23 mouse cellular contexts compared by ENCODE assay signal in genomic region chr4:117878301-117878700, GRCm38 (mm10). TPM values are rescaled to one million over a fixed set of nuclear protein-coding genes. Genes with fewer than 3 reads are reported as not detected.
DNase-seq lines count a peak whose midpoint lies in the region; ATAC-seq and TF ChIP-seq lines count a peak whose summit lies in the region.
"Had no signal": no experiment of that assay in that cellular context is flagged by ENCODE, and none has a peak within 500 bp of the region (broad histone marks: within the 10 kb centered on the region; RNA-seq: fewer than 3 reads in every experiment).

No protein-coding gene starts in this region.

- H3K4me2 ChIP-seq in hindbrain, embryonic 16.5 days (ENCODE audit: low read length) = no peak overlapping the region
- no peak overlapping the region for H3K4me2 ChIP-seq in hindbrain, embryonic 12.5 days (replicated peaks)
- no peak overlapping the region for H3K4me2 ChIP-seq in liver, postnatal 0 days (ENCODE audit: low read depth, low read length)
- H3K4me2 ChIP-seq: limb, embryonic 13.5 days; liver, embryonic 11.5 days; midbrain, embryonic 12.5 days had no signal

- peak overlapping the region; percentile 8; the same call in 1 of the 2 replicates for H3K9ac ChIP-seq in hindbrain, embryonic 16.5 days (ENCODE audit: low read depth, low read length)
- H3K9ac ChIP-seq in hindbrain, embryonic 12.5 days = no peak overlapping the region
- H3K9ac ChIP-seq in liver, postnatal 0 days (replicated peaks) = no peak overlapping the region
- H3K9ac ChIP-seq: forebrain, postnatal 0 days; limb, embryonic 13.5 days; midbrain, embryonic 12.5 days had no signal

- no peak for TF ChIP-seq EP300 in liver, postnatal 0 days (IDR thresholded peaks at IDR 0.05; ENCODE audit: low read depth)

- H3K9me3 ChIP-seq in hindbrain, embryonic 16.5 days (ENCODE audit: control insufficient read depth, low read length) = no peaks in the 10 kb centered on the region
- H3K9me3 ChIP-seq in hindbrain, embryonic 12.5 days (replicated peaks) = no peaks in the 10 kb centered on the region
- H3K9me3 ChIP-seq in liver, postnatal 0 days (ENCODE audit: low read length) = no peaks in the 10 kb centered on the region
- H3K9me3 ChIP-seq: G1E; limb, embryonic 13.5 days; midbrain, embryonic 12.5 days had no signal

- WGBS in hindbrain, embryonic 16.5 days = 67% methylated on average over 10 of the region's 10 CpGs
- 68% methylated on average over 10 of the region's 10 CpGs for WGBS in hindbrain, embryonic 12.5 days
- 82% methylated on average over 10 of the region's 10 CpGs for WGBS in thymus, adult 2 months
- 72% methylated on average over 10 of the region's 10 CpGs for WGBS in liver, postnatal 0 days (ENCODE audit: insufficient replicate concordance)

- no peak for TF ChIP-seq POLR2A in thymus, adult 2 months (IDR thresholded peaks at IDR 0.05; ENCODE audit: control insufficient read depth, extremely low read depth, insufficient read depth, low read length, poor library complexity)

- ATAC-seq in hindbrain, embryonic 16.5 days = no peak
- ATAC-seq in hindbrain, embryonic 12.5 days (ENCODE audit: low FRiP score) = no peak
- ATAC-seq in liver, postnatal 0 days = no peak
- ATAC-seq: forebrain, postnatal 0 days; intestine, embryonic 16.5 days had no signal

- no peak for TF ChIP-seq CTCF in thymus, adult 2 months (IDR thresholded peaks at IDR 0.05; ENCODE audit: borderline replicate concordance, control insufficient read depth, extremely low read depth, insufficient read depth, low read length, poor library complexity)
- TF ChIP-seq CTCF in liver, postnatal 0 days (IDR thresholded peaks at IDR 0.05; ENCODE audit: low read depth) = no peak

- peak; percentile 32 to 41 for DNase-seq in spleen, postnatal 36 days (ENCODE audit: low spot score in 2 of 2)
- no peak for DNase-seq in spleen, adult 18-20 months
- DNase-seq in thymus, adult 2 months = peak; percentile 65
- DNase-seq in thymus, postnatal 36 days = peak; percentile 71 to 75
- DNase-seq in liver, postnatal 0 days = no peak
- DNase-seq in layer of hippocampus, adult 11-12 months (ENCODE audit: low spot score) = no peak
- DNase-seq: adrenal gland, postnatal 14 days; cerebellum, adult 11 months; cerebellum, adult 9-11 months; forebrain, postnatal 0 days; heart, adult 2 months; heart, postnatal 14 days; kidney, adult 8-10 months; kidney, postnatal 10 days; lung, postnatal 36 days had no signal

- peaks cover 29% of the 10 kb centered on the region for H3K36me3 ChIP-seq in hindbrain, embryonic 16.5 days (ENCODE audit: control insufficient read depth, insufficient read depth, low read length)
- peaks cover 65% of the 10 kb centered on the region for H3K36me3 ChIP-seq in hindbrain, embryonic 12.5 days
- no peaks in the 10 kb centered on the region for H3K36me3 ChIP-seq in thymus, adult 2 months (ENCODE audit: control insufficient read depth, insufficient read depth, low read length)
- H3K36me3 ChIP-seq in liver, postnatal 0 days (replicated peaks; ENCODE audit: insufficient read depth, low read length) = no peaks in the 10 kb centered on the region
- H3K36me3 ChIP-seq: G1E had no signal

- no peak overlapping the region for H3K27ac ChIP-seq in hindbrain, embryonic 16.5 days (ENCODE audit: low read depth, low read length)
- no peak overlapping the region for H3K27ac ChIP-seq in hindbrain, embryonic 12.5 days
- H3K27ac ChIP-seq in thymus, adult 2 months (ENCODE audit: control insufficient read depth, insufficient read depth, low read length) = no peak overlapping the region
- H3K27ac ChIP-seq in liver, postnatal 0 days (ENCODE audit: low read depth) = no peak overlapping the region
- H3K27ac ChIP-seq: heart, adult 2 months; limb, embryonic 13.5 days; midbrain, embryonic 12.5 days had no signal

- H3K4me1 ChIP-seq in hindbrain, embryonic 16.5 days (ENCODE audit: control insufficient read depth, insufficient read depth, low read depth, low read length) = peaks cover 15% of the 10 kb centered on the region
- peaks cover 38% of the 10 kb centered on the region for H3K4me1 ChIP-seq in hindbrain, embryonic 12.5 days
- no peaks in the 10 kb centered on the region; the same call in 1 of the 2 replicates for H3K4me1 ChIP-seq in thymus, adult 2 months (replicated peaks; ENCODE audit: control insufficient read depth, insufficient read depth, low read length)
- H3K4me1 ChIP-seq in liver, postnatal 0 days (ENCODE audit: insufficient read depth) = peaks cover under 1% of the 10 kb centered on the region; the same call in 1 of the 2 replicates

- H3K4me3 ChIP-seq in hindbrain, embryonic 16.5 days (ENCODE audit: low read length) = no peak overlapping the region
- H3K4me3 ChIP-seq in hindbrain, embryonic 12.5 days = no peak overlapping the region
- no peak overlapping the region for H3K4me3 ChIP-seq in thymus, adult 2 months (ENCODE audit: control insufficient read depth, insufficient read depth, low read length)
- H3K4me3 ChIP-seq in liver, postnatal 0 days (ENCODE audit: low read depth, low read length) = no peak overlapping the region
- H3K4me3 ChIP-seq: erythroblast, embryonic 14.5 days; heart, adult 2 months; limb, embryonic 13.5 days; midbrain, embryonic 12.5 days had no signal

- no peaks in the 10 kb centered on the region for H3K27me3 ChIP-seq in hindbrain, embryonic 16.5 days (replicated peaks; ENCODE audit: control insufficient read depth, insufficient read depth, low read length)
- no peaks in the 10 kb centered on the region for H3K27me3 ChIP-seq in hindbrain, embryonic 12.5 days
- no peaks in the 10 kb centered on the region; the same call in 1 of the 2 replicates for H3K27me3 ChIP-seq in thymus, adult 2 months (ENCODE audit: control insufficient read depth, insufficient read depth, low read length)
- H3K27me3 ChIP-seq in liver, postnatal 0 days (ENCODE audit: insufficient read depth, low read length) = peaks cover 17% of the 10 kb centered on the region
- H3K27me3 ChIP-seq: limb, embryonic 13.5 days; midbrain, embryonic 12.5 days had no signal

RNA-seq across cellular contexts. Expression of gene B4galt2, which starts 5.0 kb away (rescaled TPM):
- polyA plus RNA-seq in hindbrain, embryonic 16.5 days (2015; fragmentation: Nextera tagmentation; extraction: Ambion mirVana) = 64.4 and 65.6 TPM in 2 replicates
- polyA plus RNA-seq in hindbrain, embryonic 12.5 days (2016; fragmentation: Nextera tagmentation; extraction: Ambion mirVana) = 43.9 and 44.3 TPM in 2 replicates
- polyA plus RNA-seq in thymus, adult 2 months (2012; rRNA removed) = 3.7 and 4.4 TPM in 2 replicates
- 0.63 and 0.67 TPM in 2 replicates for polyA plus RNA-seq in liver, postnatal 0 days (2015; fragmentation: Nextera tagmentation; extraction: Ambion mirVana)

RNA-seq across cellular contexts. Expression of gene Ccdc24, which starts 5.9 kb away (rescaled TPM):
- polyA plus RNA-seq in hindbrain, embryonic 16.5 days (2015; fragmentation: Nextera tagmentation; extraction: Ambion mirVana) = 2.1 and 2.2 TPM in 2 replicates
- 2.9 TPM in 2 replicates for polyA plus RNA-seq in hindbrain, embryonic 12.5 days (2016; fragmentation: Nextera tagmentation; extraction: Ambion mirVana)
- polyA plus RNA-seq in thymus, adult 2 months (2012; rRNA removed) = 0.51 and 0.81 TPM in 2 replicates
- 0.15 and 0.34 TPM in 2 replicates for polyA plus RNA-seq in liver, postnatal 0 days (2015; fragmentation: Nextera tagmentation; extraction: Ambion mirVana)
- polyA plus RNA-seq: G1E had no signal

RNA-seq across cellular contexts. Expression of gene Atp6v0b, which starts 8.8 kb away (rescaled TPM):
- polyA plus RNA-seq in hindbrain, embryonic 16.5 days (2015; fragmentation: Nextera tagmentation; extraction: Ambion mirVana) = 631 and 701 TPM in 2 replicates
- 267 and 289 TPM in 2 replicates for polyA plus RNA-seq in hindbrain, embryonic 12.5 days (2016; fragmentation: Nextera tagmentation; extraction: Ambion mirVana)
- 372 and 526 TPM in 2 replicates for polyA plus RNA-seq in thymus, adult 2 months (2012; rRNA removed)
- polyA plus RNA-seq in liver, postnatal 0 days (2015; fragmentation: Nextera tagmentation; extraction: Ambion mirVana) = 149 and 164 TPM in 2 replicates

RNA-seq across cellular contexts. Expression of gene Dph2, which starts 13.5 kb away (rescaled TPM):
- 21.8 and 24.0 TPM in 2 replicates for polyA plus RNA-seq in hindbrain, embryonic 16.5 days (2015; fragmentation: Nextera tagmentation; extraction: Ambion mirVana)
- polyA plus RNA-seq in hindbrain, embryonic 12.5 days (2016; fragmentation: Nextera tagmentation; extraction: Ambion mirVana) = 20.5 and 22.4 TPM in 2 replicates
- 38.8 and 45.8 TPM in 2 replicates for polyA plus RNA-seq in thymus, adult 2 months (2012; rRNA removed)
- polyA plus RNA-seq in liver, postnatal 0 days (2015; fragmentation: Nextera tagmentation; extraction: Ambion mirVana) = 3.5 and 4.5 TPM in 2 replicates

RNA-seq across cellular contexts. Expression of gene Ipo13, which starts 36.5 kb away (rescaled TPM):
- 63.1 and 76.2 TPM in 2 replicates for polyA plus RNA-seq in hindbrain, embryonic 16.5 days (2015; fragmentation: Nextera tagmentation; extraction: Ambion mirVana)
- polyA plus RNA-seq in hindbrain, embryonic 12.5 days (2016; fragmentation: Nextera tagmentation; extraction: Ambion mirVana) = 62.2 and 65.5 TPM in 2 replicates
- 87.7 and 96.0 TPM in 2 replicates for polyA plus RNA-seq in thymus, adult 2 months (2012; rRNA removed)
- 7.5 and 7.7 TPM in 2 replicates for polyA plus RNA-seq in liver, postnatal 0 days (2015; fragmentation: Nextera tagmentation; extraction: Ambion mirVana)

Comparison
In these comparisons a context has a peak if more than half of its experiments do, and no peak if none do; other contexts are left out.
1. DNase-seq: peak in spleen, postnatal 36 days (2 of 2), thymus, adult 2 months (single experiment) and thymus, postnatal 36 days (2 of 2); none in spleen, adult 18-20 months (0 of 2), liver, postnatal 0 days (single experiment) and layer of hippocampus, adult 11-12 months (single experiment).